Mouse (Mus musculus): ENCODE measurements around the gene Gif. TPM values are rescaled to one million over a fixed set of nuclear protein-coding genes. Genes with fewer than 3 reads are reported as not detected.

The Gif gene
- total and polyA plus RNA-seq, 2 experiments: not detected

GRCm38 (mm10) chr19:11785409-11786154 lies 38.2 kb downstream of the Gif start:
- 93% methylated on average over 14 of the region's 14 CpGs for WGBS
- no peak overlapping the region for H3K27ac ChIP-seq (replicated peaks; ENCODE audit: insufficient read depth, low read depth, low read length)
- no peaks in the 10 kb centered on the region for H3K36me3 ChIP-seq (ENCODE audit: control insufficient read depth, insufficient read depth, low read length)
- no peaks in the 10 kb centered on the region for H3K4me1 ChIP-seq (ENCODE audit: control insufficient read depth, insufficient read depth, low read length)
- no peak overlapping the region for H3K4me3 ChIP-seq (ENCODE audit: insufficient read depth, low read depth, low read length)
- H3K27me3 ChIP-seq (ENCODE audit: control insufficient read depth, insufficient read depth, low read length): no peaks in the 10 kb centered on the region
- H3K9ac ChIP-seq (ENCODE audit: low read depth, low read length): no peak overlapping the region
- TF ChIP-seq CTCF (IDR thresholded peaks at IDR 0.05; ENCODE audit: low read depth, low read length) (no peak), POLR2A (IDR thresholded peaks at IDR 0.05; ENCODE audit: extremely low read depth, insufficient read depth, low read length) (no peak)
- no peaks in the 10 kb centered on the region for H3K79me2 ChIP-seq (ENCODE audit: control insufficient read depth, insufficient read depth, low read length)
- DNase-seq (ENCODE audit: extremely low read depth, low read depth, low spot score): no peak

GRCm38 (mm10) chr19:11787826-11788225 lies 40.5 kb downstream of the Gif start:
- no peaks in the 10 kb centered on the region for H3K36me3 ChIP-seq (ENCODE audit: control insufficient read depth, insufficient read depth, low read length)
- WGBS: 88% methylated on average over 6 of the region's 6 CpGs

GRCm38 (mm10) chr19:11788876-11789275 lies 41.5 kb downstream of the Gif start:
- 84% methylated on average over 6 of the region's 6 CpGs for WGBS
- Histone ChIP-seq H3K4me3 (ENCODE audit: insufficient read depth, low read depth, low read length) (no peak overlapping the region), H3K36me3 (ENCODE audit: control insufficient read depth, insufficient read depth, low read length) (no peaks in the 10 kb centered on the region), H3K9ac (ENCODE audit: low read depth, low read length) (no peak overlapping the region), H3K4me1 (ENCODE audit: control insufficient read depth, insufficient read depth, low read length) (no peaks in the 10 kb centered on the region), H3K27ac (replicated peaks; ENCODE audit: insufficient read depth, low read depth, low read length) (no peak overlapping the region), H3K27me3 (ENCODE audit: control insufficient read depth, insufficient read depth, low read length) (no peaks in the 10 kb centered on the region), H3K79me2 (ENCODE audit: control insufficient read depth, insufficient read depth, low read length) (no peaks in the 10 kb centered on the region)
- TF ChIP-seq POLR2A (IDR thresholded peaks at IDR 0.05; ENCODE audit: extremely low read depth, insufficient read depth, low read length) (no peak), CTCF (IDR thresholded peaks at IDR 0.05; ENCODE audit: low read depth, low read length) (no peak)
- DNase-seq (ENCODE audit: extremely low read depth, low read depth, low spot score): no peak

More at GRCm38 (mm10) chr19:11787826-11788225, 40.5 kb downstream of the Gif start:
- no peak for DNase-seq (ENCODE audit: extremely low read depth, low read depth, low spot score)
- Histone ChIP-seq H3K9ac (ENCODE audit: low read depth, low read length) (no peak overlapping the region), H3K27ac (replicated peaks; ENCODE audit: insufficient read depth, low read depth, low read length) (no peak overlapping the region), H3K4me3 (ENCODE audit: insufficient read depth, low read depth, low read length) (no peak overlapping the region), H3K79me2 (ENCODE audit: control insufficient read depth, insufficient read depth, low read length) (no peaks in the 10 kb centered on the region), H3K27me3 (ENCODE audit: control insufficient read depth, insufficient read depth, low read length) (no peaks in the 10 kb centered on the region), H3K4me1 (ENCODE audit: control insufficient read depth, insufficient read depth, low read length) (no peaks in the 10 kb centered on the region)
- TF ChIP-seq POLR2A (IDR thresholded peaks at IDR 0.05; ENCODE audit: extremely low read depth, insufficient read depth, low read length): no peak
- TF ChIP-seq CTCF (IDR thresholded peaks at IDR 0.05; ENCODE audit: low read depth, low read length): no peak

GRCm38 (mm10) chr19:11791825-11792224 lies 44.5 kb downstream of the Gif start:
- 74% methylated on average over 5 of the region's 5 CpGs for WGBS
- no peak overlapping the region for H3K4me3 ChIP-seq (ENCODE audit: insufficient read depth, low read depth, low read length)
- no peak for DNase-seq (ENCODE audit: extremely low read depth, low read depth, low spot score)
- no peak overlapping the region for H3K27ac ChIP-seq (replicated peaks; ENCODE audit: insufficient read depth, low read depth, low read length)
- H3K27me3 ChIP-seq (ENCODE audit: control insufficient read depth, insufficient read depth, low read length): no peaks in the 10 kb centered on the region
- no peak for TF ChIP-seq POLR2A (IDR thresholded peaks at IDR 0.05; ENCODE audit: extremely low read depth, insufficient read depth, low read length)
- no peak for TF ChIP-seq CTCF (IDR thresholded peaks at IDR 0.05; ENCODE audit: low read depth, low read length)
- H3K79me2 ChIP-seq (ENCODE audit: control insufficient read depth, insufficient read depth, low read length): no peaks in the 10 kb centered on the region
- no peaks in the 10 kb centered on the region for H3K36me3 ChIP-seq (ENCODE audit: control insufficient read depth, insufficient read depth, low read length)
- no peaks in the 10 kb centered on the region for H3K4me1 ChIP-seq (ENCODE audit: control insufficient read depth, insufficient read depth, low read length)
- no peak overlapping the region for H3K9ac ChIP-seq (ENCODE audit: low read depth, low read length)

- DNase-seq (ENCODE audit: extremely low read depth, low read depth, low spot score): no peak
- Histone ChIP-seq H3K4me1 (ENCODE audit: control insufficient read depth, insufficient read depth, low read length) (no peaks in the 10 kb centered on the region), H3K9ac (ENCODE audit: low read depth, low read length) (no peak overlapping the region), H3K27ac (replicated peaks; ENCODE audit: insufficient read depth, low read depth, low read length) (no peak overlapping the region), H3K4me3 (ENCODE audit: insufficient read depth, low read depth, low read length) (no peak overlapping the region), H3K79me2 (ENCODE audit: control insufficient read depth, insufficient read depth, low read length) (no peaks in the 10 kb centered on the region), H3K27me3 (ENCODE audit: control insufficient read depth, insufficient read depth, low read length) (no peaks in the 10 kb centered on the region), H3K36me3 (ENCODE audit: control insufficient read depth, insufficient read depth, low read length) (no peaks in the 10 kb centered on the region)
- no peak for TF ChIP-seq CTCF (IDR thresholded peaks at IDR 0.05; ENCODE audit: low read depth, low read length)
- no peak for TF ChIP-seq POLR2A (IDR thresholded peaks at IDR 0.05; ENCODE audit: extremely low read depth, insufficient read depth, low read length)
- WGBS: 77% methylated on average over 2 of the region's 2 CpGs
Measured at GRCm38 (mm10) chr19:11793741-11794359, 46.5 kb downstream of the Gif start.

GRCm38 (mm10) chr19:11794447-11794846 lies 47.1 kb downstream of the Gif start:
- no peak overlapping the region for H3K27ac ChIP-seq (replicated peaks; ENCODE audit: insufficient read depth, low read depth, low read length)
- TF ChIP-seq CTCF (IDR thresholded peaks at IDR 0.05; ENCODE audit: low read depth, low read length) (no peak), POLR2A (IDR thresholded peaks at IDR 0.05; ENCODE audit: extremely low read depth, insufficient read depth, low read length) (no peak)
- no peaks in the 10 kb centered on the region for H3K79me2 ChIP-seq (ENCODE audit: control insufficient read depth, insufficient read depth, low read length)
- 78% methylated on average over 6 of the region's 6 CpGs for WGBS
- no peaks in the 10 kb centered on the region for H3K27me3 ChIP-seq (ENCODE audit: control insufficient read depth, insufficient read depth, low read length)
- H3K4me1 ChIP-seq (ENCODE audit: control insufficient read depth, insufficient read depth, low read length): no peaks in the 10 kb centered on the region
- H3K36me3 ChIP-seq (ENCODE audit: control insufficient read depth, insufficient read depth, low read length): no peaks in the 10 kb centered on the region
- no peak overlapping the region for H3K4me3 ChIP-seq (ENCODE audit: insufficient read depth, low read depth, low read length)
- H3K9ac ChIP-seq (ENCODE audit: low read depth, low read length): no peak overlapping the region
- no peak for DNase-seq (ENCODE audit: extremely low read depth, low read depth, low spot score)

Measured in liver, adult 2 months (tissue).